Mouse (Mus musculus) cerebellum, adult 2 months (tissue): ENCODE measurements around the gene Foxn1. TPM values are rescaled to one million over a fixed set of nuclear protein-coding genes. Genes with fewer than 3 reads are reported as not detected.

Source experiments
- DNase-seq, 2 experiments: peaks; one replicate each; pipeline ENCODE4 v3.0.0; 2021
- H3K27ac ChIP-seq: fragments of 200-500 bp; 2 replicates; pipeline ENCODE4 v1.5.1; 2012; ENCODE audit warnings: low read length, control low read depth, inconsistent platforms; ENCODE audit not compliant: insufficient read depth
- H3K27me3 ChIP-seq: fragments of 200-500 bp; 2 replicates; pipeline ENCODE4 v1.6.1; 2012; ENCODE audit warnings: inconsistent platforms, mild to moderate bottlenecking, low read length, moderate library complexity; ENCODE audit not compliant: control insufficient read depth, insufficient read depth
- H3K4me1 ChIP-seq: fragments of 200-500 bp; 2 replicates; pipeline ENCODE4 v1.6.1; 2011; ENCODE audit warnings: low read length; ENCODE audit not compliant: control insufficient read depth, insufficient read depth
- H3K4me3 ChIP-seq: fragments of 200-500 bp; replicated peaks from 2 replicates; pipeline ENCODE3; 2011; ENCODE audit warnings: mild to moderate bottlenecking, low read depth, low read length, control low read depth; ENCODE audit not compliant: insufficient read depth
- CTCF ChIP-seq: fragments of 200-500 bp; IDR thresholded peaks from 2 replicates; pipeline ENCODE4 v1.5.1; 2011; ENCODE audit warnings: low read depth, mild to moderate bottlenecking, control low read depth, low read length, moderate library complexity, borderline replicate concordance; ENCODE audit not compliant: insufficient read depth
- POLR2A ChIP-seq: fragments of 200-500 bp; IDR thresholded peaks from 2 replicates; pipeline ENCODE4 v1.6.1; 2011; ENCODE audit warnings: low read length, control low read depth, borderline replicate concordance; ENCODE audit not compliant: insufficient read depth
- WGBS: fragments of 180-500 bp; shearing (Covaris S2); methylation state at CpG from one replicate; pipeline ENCODE4 v1.1.7; 2018; 5-methylcytosine and 5-hydroxymethylcytosine counted together
- polyA plus RNA-seq: library from polyadenylated mRNA; depleted of rRNA; stranded (reverse); fragments of >200 nt; gene quantifications from 2 replicates; pipeline ENCODE4 v1.2.3, GENCODE M21; 2012

Foxn1 gene
- polyA plus RNA-seq, 1 experiment: not detected

DNA sequence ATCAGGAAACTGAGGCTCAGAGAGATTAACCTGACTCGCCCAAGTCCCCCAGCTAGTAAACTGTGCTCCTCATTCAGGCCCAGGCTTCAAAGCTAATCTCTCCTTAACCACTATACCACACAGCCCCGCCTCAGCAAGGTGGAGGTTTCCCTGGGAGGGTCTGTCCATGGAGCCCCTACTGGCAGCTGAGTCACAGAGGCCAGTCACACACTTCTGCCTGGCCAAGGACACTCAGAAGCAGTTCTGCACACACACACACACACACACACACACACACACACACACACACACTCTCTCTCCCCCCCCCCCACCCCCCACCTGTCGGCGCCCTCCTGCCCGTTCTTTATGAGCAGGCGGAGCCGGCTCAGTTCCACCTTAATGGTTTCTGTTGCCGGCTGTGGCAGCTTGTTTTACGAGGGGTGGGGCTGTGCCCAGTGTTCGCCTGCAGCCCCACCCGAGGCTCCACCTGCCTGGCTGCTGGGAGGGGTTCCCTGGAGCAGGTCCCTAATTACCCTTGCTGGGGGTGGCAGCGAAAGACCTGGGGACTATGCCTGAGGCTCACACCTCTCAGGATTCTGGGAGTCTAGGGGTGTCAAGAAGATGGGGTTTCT is 8.7 kb downstream of the Foxn1 start:
- TF ChIP-seq POLR2A (no peak), CTCF (no peak)
- H3K4me1 ChIP-seq: peaks cover 4% of the 10 kb centered on the region; the same call in 1 of the 2 replicates
- H3K27me3 ChIP-seq: no peaks in the 10 kb centered on the region
- no peak for DNase-seq
- no peak overlapping the region for H3K4me3 ChIP-seq
- 52% methylated on average over 12 of the region's 12 CpGs for WGBS
- no peak overlapping the region for H3K27ac ChIP-seq

DNA sequence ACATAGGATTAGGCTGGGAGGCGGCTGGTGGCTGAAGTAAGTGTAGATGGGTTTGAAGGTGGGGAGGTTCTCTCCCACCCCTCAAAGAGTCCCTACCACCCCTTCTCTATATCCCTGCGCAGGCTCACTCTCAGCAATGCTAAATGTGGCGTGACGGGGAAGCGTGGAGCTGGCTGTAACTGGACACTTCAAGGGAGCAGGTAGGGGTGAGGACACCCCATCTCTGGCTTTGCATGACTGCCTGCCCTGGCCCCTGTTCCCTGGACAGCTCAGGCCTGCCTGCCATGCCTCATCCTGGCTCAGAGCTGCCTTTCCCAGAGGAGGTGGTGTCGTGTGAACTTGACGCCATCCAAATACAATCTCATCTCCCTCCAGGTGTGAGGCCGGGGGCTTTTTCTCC is 12.2 kb downstream of the Foxn1 start:
- 80% methylated on average over 8 of the region's 8 CpGs for WGBS
- H3K4me1 ChIP-seq: no peaks in the 10 kb centered on the region
- no peak overlapping the region for H3K4me3 ChIP-seq
- TF ChIP-seq POLR2A (no peak), CTCF (no peak)
- no peaks in the 10 kb centered on the region for H3K27me3 ChIP-seq
- DNase-seq: no peak
- H3K27ac ChIP-seq: no peak overlapping the region

DNA sequence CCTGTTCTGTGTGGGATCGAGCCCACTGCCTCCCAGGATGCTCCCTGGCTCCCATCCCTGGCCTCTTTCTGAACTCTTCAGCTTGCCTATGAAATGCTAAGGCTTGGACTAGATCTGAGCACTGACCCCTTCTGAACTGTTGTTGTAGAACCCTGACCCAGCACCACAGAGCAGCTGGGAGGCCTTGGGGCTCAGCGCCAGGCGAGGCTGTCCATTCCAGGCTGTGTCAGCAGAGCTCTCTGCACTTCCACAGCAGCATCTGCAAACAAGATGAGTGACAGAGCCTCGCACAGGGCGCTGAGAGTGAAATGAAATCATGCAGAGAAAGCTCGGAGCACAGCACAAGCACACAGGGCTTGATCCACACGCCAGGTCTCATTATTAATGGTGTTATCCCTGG is 13.7 kb downstream of the Foxn1 start:
- no peak for DNase-seq
- TF ChIP-seq CTCF (no peak), POLR2A (no peak)
- Histone ChIP-seq H3K4me3 (no peak overlapping the region), H3K4me1 (no peaks in the 10 kb centered on the region), H3K27ac (no peak overlapping the region), H3K27me3 (no peaks in the 10 kb centered on the region)
- WGBS: 42% methylated on average over 7 of the region's 7 CpGs

DNA sequence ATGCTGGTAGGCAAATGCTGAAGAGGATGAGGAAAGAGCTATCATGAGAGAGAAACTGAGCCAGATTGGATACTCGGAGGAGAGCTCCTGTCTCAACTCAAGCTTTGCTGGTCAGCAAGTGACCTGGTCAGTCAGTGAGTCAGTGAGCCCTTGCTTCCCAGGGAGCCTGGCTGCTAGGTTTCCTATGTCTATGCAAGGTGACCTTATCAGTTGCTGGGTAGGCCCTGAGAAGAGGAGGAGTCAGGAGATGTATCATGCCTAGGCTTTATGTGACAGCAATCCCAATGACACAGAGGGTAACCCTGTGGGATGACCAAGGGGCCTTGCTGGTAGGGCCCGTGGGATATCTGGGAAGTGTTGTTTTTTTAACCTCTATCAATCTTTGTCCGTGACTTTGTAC is 14.2 kb downstream of the Foxn1 start:
- WGBS: 85% methylated on average over 3 of the region's 3 CpGs

DNA sequence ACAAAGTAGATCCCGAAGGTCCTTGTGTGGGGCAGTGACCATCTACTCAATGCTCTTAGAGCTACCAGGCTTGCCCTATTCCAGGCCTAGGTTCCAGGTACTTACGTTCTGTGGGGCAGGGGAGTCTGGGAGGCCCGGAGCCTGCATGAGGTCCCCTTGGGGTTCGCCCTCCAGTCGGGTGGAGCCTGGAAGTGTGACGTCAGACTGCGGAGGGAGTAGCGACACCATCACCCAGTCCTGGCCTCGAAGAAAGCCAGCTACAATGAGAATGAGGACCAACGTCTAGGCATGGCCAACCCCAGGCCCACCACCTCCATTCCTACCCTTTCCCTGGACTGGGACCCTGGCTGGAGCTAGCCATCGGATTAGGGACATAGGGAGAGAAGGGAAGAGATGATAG is 14.6 kb downstream of the Foxn1 start:
- TF ChIP-seq POLR2A (no peak), CTCF (no peak)
- 89% methylated on average over 11 of the region's 11 CpGs for WGBS

More for the DNA sequence above, 14.2 kb downstream of the Foxn1 start:
- Histone ChIP-seq H3K27me3 (no peaks in the 10 kb centered on the region), H3K4me1 (no peaks in the 10 kb centered on the region), H3K4me3 (no peak overlapping the region), H3K27ac (no peak overlapping the region)
- no peak for DNase-seq
- TF ChIP-seq POLR2A (no peak), CTCF (no peak)

DNA sequence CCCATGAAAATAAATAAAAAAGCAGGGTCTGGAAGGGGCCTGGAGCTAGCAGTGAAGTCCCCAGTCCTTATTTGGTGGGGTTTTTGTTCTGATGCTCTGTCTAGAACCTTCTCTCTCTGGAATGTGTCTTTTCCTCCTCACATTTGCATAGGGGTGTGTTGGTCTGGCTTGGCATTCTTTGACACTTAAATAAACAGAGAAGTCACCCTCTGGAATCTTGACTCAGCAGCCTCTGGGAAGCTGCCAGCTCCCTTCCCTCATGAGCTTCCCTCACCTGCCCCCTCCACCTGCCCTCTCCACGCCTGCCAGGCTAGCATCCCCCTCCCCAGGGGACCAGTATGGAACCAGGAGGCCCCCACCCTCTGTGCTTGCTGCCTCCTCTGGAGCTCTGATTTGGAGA is 16.0 kb downstream of the Foxn1 start:
- Histone ChIP-seq H3K27me3 (no peaks in the 10 kb centered on the region), H3K4me3 (no peak overlapping the region), H3K27ac (no peak overlapping the region), H3K4me1 (no peaks in the 10 kb centered on the region)
- no peak for TF ChIP-seq POLR2A
- no peak for TF ChIP-seq CTCF
- no peak for DNase-seq
- WGBS: 41% methylated on average over 1 of the region's 1 CpGs

More for the DNA sequence above, 14.6 kb downstream of the Foxn1 start:
- Histone ChIP-seq H3K27me3 (no peaks in the 10 kb centered on the region), H3K4me1 (no peaks in the 10 kb centered on the region), H3K27ac (no peak overlapping the region), H3K4me3 (no peak overlapping the region)
- no peak for DNase-seq

DNA sequence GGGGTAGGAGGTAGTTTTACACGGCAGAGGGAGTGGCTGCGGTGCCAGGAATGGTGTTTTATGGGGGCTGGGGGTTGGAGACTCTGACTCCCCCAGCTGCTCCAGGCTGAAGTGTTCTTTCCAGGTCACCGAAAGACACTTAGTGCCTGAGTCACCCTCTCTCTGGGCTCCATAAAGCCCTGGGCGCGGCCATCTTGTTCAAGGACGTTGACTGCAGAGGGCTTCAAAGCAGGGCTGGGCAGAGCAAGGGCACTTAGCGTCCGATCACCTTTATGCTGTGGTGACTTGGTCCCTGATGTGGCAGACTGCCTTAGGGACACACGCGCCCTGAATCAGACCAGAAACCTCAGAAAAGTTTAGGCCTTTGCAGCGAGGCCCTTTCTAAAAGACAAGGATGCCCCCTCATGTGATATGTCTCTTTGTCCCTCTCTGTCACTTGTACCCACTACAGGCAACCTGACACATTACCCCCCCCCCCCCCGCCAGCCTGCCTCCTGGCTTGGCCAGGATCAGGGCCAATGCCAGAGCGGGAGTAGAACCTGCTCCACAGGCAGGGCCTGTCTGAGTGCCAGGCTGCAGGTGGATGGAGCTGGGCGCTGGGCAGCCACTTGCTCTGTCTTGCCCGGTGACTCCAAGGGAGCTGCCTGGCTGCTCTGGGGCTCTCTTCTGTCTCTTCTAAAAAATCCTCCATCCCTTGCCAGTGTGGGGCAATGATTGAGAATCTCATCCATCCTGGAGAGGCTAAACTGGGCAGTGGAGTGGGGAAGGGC is 18.7 kb downstream of the Foxn1 start:
- no peak for DNase-seq
- H3K4me1 ChIP-seq: no peaks in the 10 kb centered on the region
- no peak for TF ChIP-seq POLR2A
- TF ChIP-seq CTCF: no peak
- H3K27ac ChIP-seq: no peak overlapping the region
- WGBS: 81% methylated on average over 15 of the region's 15 CpGs
- H3K4me3 ChIP-seq: no peak overlapping the region
- no peaks in the 10 kb centered on the region for H3K27me3 ChIP-seq

DNA sequence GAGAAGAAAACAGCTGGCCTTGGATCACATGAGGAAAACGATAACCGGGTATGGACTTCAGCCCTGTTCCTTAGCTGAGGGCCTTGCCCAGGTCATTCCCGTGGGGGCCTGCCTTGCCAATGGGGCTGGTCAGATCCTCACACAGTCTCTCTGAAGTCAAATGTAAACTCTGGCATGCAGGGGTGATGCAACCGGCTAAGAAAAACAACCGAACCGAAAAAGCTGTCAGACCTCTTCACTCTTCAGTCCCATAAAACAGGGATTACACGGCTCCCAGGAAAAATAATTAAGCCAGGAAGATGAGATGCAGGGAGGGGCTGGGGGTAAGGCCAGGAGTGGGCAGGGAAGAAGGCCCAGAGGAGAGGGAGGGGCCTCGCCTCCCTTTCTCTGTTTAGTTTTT is 22.3 kb downstream of the Foxn1 start:
- no peak for DNase-seq
- Histone ChIP-seq H3K27me3 (no peaks in the 10 kb centered on the region), H3K4me1 (no peaks in the 10 kb centered on the region), H3K4me3 (no peak overlapping the region), H3K27ac (no peak overlapping the region)
- TF ChIP-seq POLR2A: no peak
- TF ChIP-seq CTCF: no peak
- WGBS: 41% methylated on average over 8 of the region's 8 CpGs
